Mouse (Mus musculus): ENCODE measurements at regions not wholly inside any gene's neighbourhood (a gene's known extent, or its start where the extent isn't known, plus 50 kb on each side); places are given as distances from the start of the nearest gene placed in this dataset.

GRCm38 (mm10) chr4:50106557-50106956, 261.0 kb upstream of the Grin3a start:
- no peaks in the 10 kb centered on the region for H3K9me3 ChIP-seq
- 79% methylated on average over 1 of the region's 1 CpGs for WGBS
- no peak overlapping the region for H3K4me2 ChIP-seq
- H3K27me3 ChIP-seq = no peaks in the 10 kb centered on the region
- no peak overlapping the region for H3K4me3 ChIP-seq
- no peak for ATAC-seq (ENCODE audit: low FRiP score)
- no peaks in the 10 kb centered on the region for H3K36me3 ChIP-seq
- H3K9ac ChIP-seq = no peak overlapping the region
- no peak overlapping the region for H3K27ac ChIP-seq
- no peaks in the 10 kb centered on the region for H3K4me1 ChIP-seq (replicated peaks)

DNA sequence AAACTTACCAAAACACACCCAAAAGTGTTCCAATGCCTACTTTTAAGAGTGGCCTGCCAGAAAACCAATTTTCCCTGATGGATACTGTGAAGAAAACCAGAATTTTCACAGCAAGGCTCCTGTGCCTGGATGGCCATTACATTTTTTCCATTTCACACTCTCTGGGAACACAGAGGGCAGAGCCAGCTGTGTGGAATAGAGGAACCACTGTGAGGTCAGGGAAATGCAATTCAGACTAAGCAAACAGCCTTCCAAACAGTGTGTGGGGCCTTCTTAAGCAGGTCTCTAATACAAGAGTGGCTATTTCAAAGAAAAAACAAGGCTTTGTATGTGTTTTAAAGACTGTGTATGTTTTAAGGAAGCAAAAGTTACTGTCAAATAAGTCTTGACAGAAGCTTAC, 242.3 kb upstream of the Grin3a start:
- Histone ChIP-seq H3K27me3 (no peaks in the 10 kb centered on the region), H3K4me1 (replicated peaks) (no peaks in the 10 kb centered on the region), H3K4me2 (no peak overlapping the region), H3K9me3 (no peaks in the 10 kb centered on the region), H3K4me3 (no peak overlapping the region), H3K36me3 (no peaks in the 10 kb centered on the region), H3K27ac (no peak overlapping the region), H3K9ac (no peak overlapping the region)
- ATAC-seq (ENCODE audit: low FRiP score) = no peak

DNA sequence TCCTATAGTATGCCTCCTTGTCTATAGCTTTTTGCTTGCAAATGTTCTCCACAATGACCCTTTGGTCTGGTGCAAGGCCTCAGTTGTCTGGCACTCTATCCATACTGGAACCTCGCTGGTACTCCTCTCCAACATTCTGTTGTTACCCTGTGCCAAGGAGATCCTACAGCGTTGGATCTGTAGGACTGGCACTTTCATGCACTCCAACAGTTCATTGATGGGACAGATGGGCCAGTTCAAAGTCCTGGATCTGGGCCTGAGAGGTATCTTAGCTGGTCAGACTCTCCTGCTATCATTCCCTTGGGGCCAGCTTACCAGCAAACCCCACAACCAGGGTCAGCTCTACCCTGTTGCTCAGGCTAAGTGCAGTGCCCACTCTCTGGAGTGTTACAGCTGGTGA, 241.1 kb upstream of the Grin3a start:
- Histone ChIP-seq H3K27me3 (no peaks in the 10 kb centered on the region), H3K9me3 (no peaks in the 10 kb centered on the region), H3K36me3 (no peaks in the 10 kb centered on the region), H3K4me1 (replicated peaks) (no peaks in the 10 kb centered on the region), H3K27ac (no peak overlapping the region), H3K4me2 (no peak overlapping the region), H3K9ac (no peak overlapping the region), H3K4me3 (no peak overlapping the region)
- no peak for ATAC-seq (ENCODE audit: low FRiP score)
- WGBS = 61% methylated on average over 2 of the region's 2 CpGs

DNA sequence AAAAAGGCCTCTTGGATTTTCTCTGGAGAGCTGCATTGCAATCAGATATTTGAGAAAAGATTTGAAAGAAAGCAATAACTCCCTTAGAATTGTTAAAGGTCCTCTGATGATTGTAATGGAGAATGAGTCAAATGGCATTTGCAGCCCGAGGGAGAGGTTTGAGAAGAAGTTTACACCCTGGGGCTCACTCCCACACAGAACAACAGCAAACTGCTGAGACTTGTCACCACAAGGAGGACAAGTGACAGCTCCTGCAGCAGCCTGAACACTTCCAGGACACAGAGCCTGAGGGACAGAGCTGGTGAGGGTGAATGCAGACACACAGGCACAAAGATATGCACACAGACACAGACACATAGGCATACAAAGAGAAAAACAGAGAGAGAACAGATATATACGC, 210.0 kb upstream of the Grin3a start:
- no peak for ATAC-seq (ENCODE audit: low FRiP score)
- H3K27ac ChIP-seq = no peak overlapping the region
- no peaks in the 10 kb centered on the region for H3K4me1 ChIP-seq (replicated peaks)
- 39% methylated on average over 2 of the region's 2 CpGs for WGBS
- H3K4me2 ChIP-seq = no peak overlapping the region
- no peaks in the 10 kb centered on the region for H3K9me3 ChIP-seq
- H3K36me3 ChIP-seq = no peaks in the 10 kb centered on the region
- no peaks in the 10 kb centered on the region for H3K27me3 ChIP-seq
- no peak overlapping the region for H3K9ac ChIP-seq
- H3K4me3 ChIP-seq = no peak overlapping the region

DNA sequence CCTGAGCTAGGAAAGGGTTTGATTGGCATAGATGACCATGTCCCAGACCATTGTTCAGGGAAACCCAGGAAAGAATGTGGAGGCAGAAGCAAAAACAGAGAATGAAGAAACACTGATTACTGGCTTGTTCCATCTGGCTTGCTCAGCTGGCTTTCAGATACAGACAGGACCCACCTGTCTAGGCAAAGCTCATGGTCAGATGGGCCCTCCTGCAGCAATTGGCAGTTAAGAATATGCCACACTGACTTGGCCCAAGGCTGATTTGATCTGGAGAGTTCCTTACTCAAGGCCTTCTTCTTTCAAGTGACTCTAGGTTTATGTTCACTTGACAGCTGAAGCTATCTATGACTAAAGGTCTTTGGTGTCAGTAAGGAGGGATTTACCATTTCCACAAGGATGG, 195.9 kb upstream of the Grin3a start:
- H3K4me1 ChIP-seq (replicated peaks) = no peaks in the 10 kb centered on the region

DNA sequence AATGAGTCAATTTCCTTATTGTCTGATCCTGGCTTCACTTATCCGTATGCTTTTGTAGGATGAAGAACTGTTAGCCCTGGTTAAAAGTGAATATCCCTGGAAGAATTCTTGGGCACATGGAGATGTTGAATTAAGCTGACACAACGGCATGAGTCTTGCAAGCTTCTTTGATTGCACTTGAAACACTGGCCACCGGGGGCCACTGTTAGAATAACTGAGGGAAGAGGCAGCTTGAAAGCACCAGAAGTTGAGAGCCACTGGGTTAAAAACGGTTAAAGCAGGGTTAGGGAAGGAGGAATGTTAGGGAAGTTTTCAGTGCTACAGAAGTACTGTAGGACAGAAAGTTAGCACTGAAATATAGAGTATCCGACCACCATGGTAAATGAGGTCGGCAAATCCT, 190.5 kb upstream of the Grin3a start:
- Histone ChIP-seq H3K4me2 (no peak overlapping the region), H3K27me3 (no peaks in the 10 kb centered on the region), H3K9me3 (no peaks in the 10 kb centered on the region), H3K27ac (no peak overlapping the region), H3K36me3 (no peaks in the 10 kb centered on the region), H3K4me3 (no peak overlapping the region), H3K4me1 (replicated peaks) (no peaks in the 10 kb centered on the region), H3K9ac (no peak overlapping the region)
- no peak for ATAC-seq (ENCODE audit: low FRiP score)
- 71% methylated on average over 6 of the region's 6 CpGs for WGBS

More for the DNA sequence above, 195.9 kb upstream of the Grin3a start:
- Histone ChIP-seq H3K4me3 (no peak overlapping the region), H3K27ac (no peak overlapping the region), H3K9me3 (no peaks in the 10 kb centered on the region), H3K4me2 (no peak overlapping the region), H3K36me3 (no peaks in the 10 kb centered on the region), H3K9ac (no peak overlapping the region), H3K27me3 (no peaks in the 10 kb centered on the region)
- ATAC-seq (ENCODE audit: low FRiP score) = no peak

DNA sequence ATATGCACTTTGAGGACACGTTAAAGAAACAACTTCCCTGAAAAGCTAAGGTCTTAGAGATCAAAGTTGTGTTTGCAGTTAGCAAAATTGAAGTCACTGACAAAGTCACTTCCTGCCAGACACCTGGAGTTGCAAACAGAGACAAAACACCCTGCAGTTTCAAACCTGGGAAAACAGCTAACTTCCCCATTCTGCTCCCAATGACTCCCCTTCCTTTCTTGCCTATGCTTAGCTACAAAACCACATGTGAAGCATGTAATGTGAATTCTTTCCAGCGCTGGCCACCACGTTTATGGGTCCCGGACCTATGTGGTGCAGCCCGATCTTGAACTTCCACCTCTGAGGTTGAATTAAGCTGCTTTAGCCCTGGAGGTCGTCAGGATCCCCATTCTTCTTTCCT, 179.8 kb upstream of the Grin3a start:
- WGBS = 67% methylated on average over 6 of the region's 6 CpGs
- no peak overlapping the region for H3K27ac ChIP-seq
- no peak for ATAC-seq (ENCODE audit: low FRiP score)

More for the DNA sequence above, 179.8 kb upstream of the Grin3a start:
- Histone ChIP-seq H3K9me3 (no peaks in the 10 kb centered on the region), H3K4me3 (no peak overlapping the region), H3K9ac (no peak overlapping the region), H3K27me3 (no peaks in the 10 kb centered on the region), H3K36me3 (no peaks in the 10 kb centered on the region), H3K4me2 (no peak overlapping the region), H3K4me1 (replicated peaks) (no peaks in the 10 kb centered on the region)
